Mouse (Mus musculus) c-Kit-positive CD71-negative TER-119-negative erythroid progenitor cells, embryonic 14.5 days (primary cell): ENCODE results near the gene Txn1.
A peak's percentile ranks its signal among the peaks of the same experiment; 100 is the strongest.

Experiments
- DNase-seq: peaks from one replicate; pipeline ENCODE4 v3.0.0-alpha.2; 2013; ENCODE audit warnings: low read depth

Txn1 gene

GRCm38 (mm10) chr4:57956029-57956960, at the start of gene Txn1:
Gene Txn1 (minus strand): TSS chr4:57956411.
- peak; percentile 92 for DNase-seq

- DNase-seq: no peak
Measured at GRCm38 (mm10) chr4:58003501-58003900, 47.3 kb upstream of the Txn1 start.

GRCm38 (mm10) chr4:57991425-57991824, 35.2 kb upstream of the Txn1 start:
- DNase-seq: peak; percentile 1

- DNase-seq: no peak
Measured at GRCm38 (mm10) chr4:57974400-57975117, 18.3 kb upstream of the Txn1 start.

GRCm38 (mm10) chr4:57973592-57974268, 17.5 kb upstream of the Txn1 start:
- DNase-seq: no peak

- DNase-seq: no peak
Measured at GRCm38 (mm10) chr4:57970285-57970684, 14.1 kb upstream of the Txn1 start.

- DNase-seq: no peak
Measured at GRCm38 (mm10) chr4:57967195-57967594, 11.0 kb upstream of the Txn1 start.

- DNase-seq: no peak
Measured at GRCm38 (mm10) chr4:57965516-57965915, 9.3 kb upstream of the Txn1 start.

GRCm38 (mm10) chr4:57964143-57964542, 7.9 kb upstream of the Txn1 start:
- DNase-seq: no peak

GRCm38 (mm10) chr4:57959056-57959455, 2.8 kb upstream of the Txn1 start:
- DNase-seq: no peak

GRCm38 (mm10) chr4:57958098-57958497, 1.9 kb upstream of the Txn1 start:
- DNase-seq: no peak

GRCm38 (mm10) chr4:57957200-57958085, 1.2 kb upstream of the Txn1 start:
- no peak for DNase-seq

GRCm38 (mm10) chr4:57955544-57955958, 660 bp downstream of the Txn1 start:
- DNase-seq: peak; percentile 52

GRCm38 (mm10) chr4:57954991-57955390, 1.2 kb downstream of the Txn1 start:
- no peak for DNase-seq

- DNase-seq: no peak
Measured at GRCm38 (mm10) chr4:57954580-57954979, 1.6 kb downstream of the Txn1 start.

GRCm38 (mm10) chr4:57953796-57954195, 2.4 kb downstream of the Txn1 start:
- no peak for DNase-seq

GRCm38 (mm10) chr4:57952891-57953290, 3.3 kb downstream of the Txn1 start:
- no peak for DNase-seq

GRCm38 (mm10) chr4:57952416-57952815, 3.8 kb downstream of the Txn1 start:
- no peak for DNase-seq

GRCm38 (mm10) chr4:57949866-57950265, 6.3 kb downstream of the Txn1 start:
- DNase-seq: no peak

GRCm38 (mm10) chr4:57947476-57947875, 8.7 kb downstream of the Txn1 start:
- no peak for DNase-seq

GRCm38 (mm10) chr4:57947036-57947435, 9.2 kb downstream of the Txn1 start:
- DNase-seq: no peak
